Mouse (Mus musculus): Measurements from ENCODE around the gene Rab6b. TPM values are rescaled to one million over a fixed set of nuclear protein-coding genes. Genes with fewer than 3 reads are reported as not detected.

Gene Rab6b
- polyA plus RNA-seq, 1 experiment from 2014 or later = 4.3 TPM

DNA sequence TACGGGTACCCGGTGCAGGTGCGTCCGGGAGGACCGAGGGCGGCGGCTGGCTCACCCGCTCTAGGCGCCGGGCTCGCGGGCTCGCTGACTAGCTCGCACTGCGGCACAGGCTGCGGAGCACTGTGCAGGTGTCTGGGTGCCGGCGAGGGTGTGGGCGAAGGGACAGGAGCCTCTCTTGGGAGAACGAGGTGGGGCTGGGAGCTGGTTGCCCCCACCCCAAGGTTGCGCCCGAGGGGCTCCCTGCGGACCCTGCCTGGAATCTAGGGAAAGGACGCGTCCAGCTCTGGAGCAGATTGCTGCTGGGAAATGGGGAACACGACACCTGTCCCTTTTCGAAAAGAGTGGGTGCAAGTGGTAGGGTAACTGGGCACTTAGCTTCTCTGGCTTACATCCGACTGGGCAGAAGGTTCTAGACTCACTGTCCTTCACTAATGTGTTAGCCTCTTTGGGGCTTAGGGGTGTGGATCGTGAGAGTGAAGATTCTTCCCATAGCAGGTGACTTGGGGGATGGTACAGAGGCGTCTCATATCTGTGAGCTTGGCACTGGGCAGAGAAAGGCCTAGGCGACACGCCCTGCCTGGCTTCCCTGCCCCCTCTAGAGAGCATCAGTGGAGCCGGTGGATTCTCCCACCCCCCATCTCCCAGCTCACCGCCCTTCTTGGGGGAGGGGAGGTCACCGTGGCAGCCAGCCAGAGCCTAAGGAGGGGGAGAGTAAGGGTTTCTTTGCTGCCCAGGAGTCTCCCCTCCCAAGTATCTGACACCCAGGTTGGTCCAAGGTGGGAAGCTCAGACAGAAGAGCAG, 1.1 kb downstream of the Rab6b start:
- peak overlapping the region; percentile 50; the same call in 1 of the 2 replicates for H3K9ac ChIP-seq (ENCODE audit: low read depth, low read length)
- H3K36me3 ChIP-seq (ENCODE audit: control insufficient read depth, insufficient read depth) = no peaks in the 10 kb centered on the region
- H3K4me1 ChIP-seq (replicated peaks; ENCODE audit: control insufficient read depth, insufficient read depth, low read length) = 0 out of 2 replicates have a peak, but pooled peaks cover 3% of the 10 kb centered on the region
- TF ChIP-seq CTCF (IDR thresholded peaks at IDR 0.05; ENCODE audit: low read depth) = no peak
- no peaks in the 10 kb centered on the region for H3K9me3 ChIP-seq (ENCODE audit: control insufficient read depth)
- ATAC-seq = peak; percentile 23
- H3K27me3 ChIP-seq (replicated peaks; ENCODE audit: control insufficient read depth, insufficient read depth, low read length) = peaks cover 33% of the 10 kb centered on the region
- peak overlapping the region; percentile 57 for H3K4me3 ChIP-seq (ENCODE audit: low read depth, low read length)
- no peak overlapping the region for H3K27ac ChIP-seq (ENCODE audit: low read depth, low read length)
- peak overlapping the region; percentile 95 for H3K4me2 ChIP-seq (replicated peaks; ENCODE audit: low read depth)
- WGBS = 2% methylated on average over 35 of the region's 35 CpGs

- no peak for TF ChIP-seq CTCF (IDR thresholded peaks at IDR 0.05; ENCODE audit: low read depth)
- Histone ChIP-seq H3K9ac (ENCODE audit: low read depth, low read length) (no peak overlapping the region), H3K4me1 (replicated peaks; ENCODE audit: control insufficient read depth, insufficient read depth, low read length) (0 out of 2 replicates have a peak, but pooled peaks cover 3% of the 10 kb centered on the region), H3K27me3 (replicated peaks; ENCODE audit: control insufficient read depth, insufficient read depth, low read length) (peaks cover 33% of the 10 kb centered on the region), H3K36me3 (ENCODE audit: control insufficient read depth, insufficient read depth) (no peaks in the 10 kb centered on the region), H3K4me2 (replicated peaks; ENCODE audit: low read depth) (no peak overlapping the region), H3K9me3 (ENCODE audit: control insufficient read depth) (no peaks in the 10 kb centered on the region), H3K4me3 (ENCODE audit: low read depth, low read length) (no peak overlapping the region), H3K27ac (ENCODE audit: low read depth, low read length) (no peak overlapping the region)
- 52% methylated on average over 11 of the region's 11 CpGs for WGBS
- ATAC-seq = no peak
Observed at GRCm38 (mm10) chr9:103113351-103113750, 1.8 kb downstream of the Rab6b start.

DNA sequence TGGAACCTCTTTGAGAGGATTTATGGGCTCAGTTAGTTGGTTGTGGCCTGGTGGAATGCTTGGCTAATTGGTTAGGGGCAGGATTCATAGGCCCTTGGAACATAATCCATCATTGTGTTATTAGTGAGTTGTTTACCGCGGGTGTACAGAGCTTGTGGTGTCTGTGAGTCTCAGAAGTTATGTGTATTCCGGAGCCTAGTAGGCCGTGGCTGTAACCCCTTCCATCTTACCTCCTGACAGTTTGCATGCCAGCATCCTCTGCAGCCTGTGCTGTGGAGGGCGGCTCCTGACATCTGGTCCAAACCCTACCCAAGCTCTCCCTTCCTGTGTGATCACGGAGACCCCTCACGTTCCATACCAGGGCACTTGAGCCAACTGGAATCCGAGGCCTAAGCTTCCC, 2.7 kb downstream of the Rab6b start:
- H3K36me3 ChIP-seq (ENCODE audit: control insufficient read depth, insufficient read depth) = no peaks in the 10 kb centered on the region
- ATAC-seq = no peak
- no peak overlapping the region for H3K4me3 ChIP-seq (ENCODE audit: low read depth, low read length)
- 82% methylated on average over 8 of the region's 8 CpGs for WGBS
- no peak overlapping the region for H3K4me2 ChIP-seq (replicated peaks; ENCODE audit: low read depth)
- peaks cover 33% of the 10 kb centered on the region for H3K27me3 ChIP-seq (replicated peaks; ENCODE audit: control insufficient read depth, insufficient read depth, low read length)
- H3K27ac ChIP-seq (ENCODE audit: low read depth, low read length) = no peak overlapping the region
- no peak for TF ChIP-seq CTCF (IDR thresholded peaks at IDR 0.05; ENCODE audit: low read depth)
- H3K9ac ChIP-seq (ENCODE audit: low read depth, low read length) = no peak overlapping the region
- no peaks in the 10 kb centered on the region for H3K9me3 ChIP-seq (ENCODE audit: control insufficient read depth)
- H3K4me1 ChIP-seq (replicated peaks; ENCODE audit: control insufficient read depth, insufficient read depth, low read length) = 0 out of 2 replicates have a peak, but pooled peaks cover 3% of the 10 kb centered on the region

DNA sequence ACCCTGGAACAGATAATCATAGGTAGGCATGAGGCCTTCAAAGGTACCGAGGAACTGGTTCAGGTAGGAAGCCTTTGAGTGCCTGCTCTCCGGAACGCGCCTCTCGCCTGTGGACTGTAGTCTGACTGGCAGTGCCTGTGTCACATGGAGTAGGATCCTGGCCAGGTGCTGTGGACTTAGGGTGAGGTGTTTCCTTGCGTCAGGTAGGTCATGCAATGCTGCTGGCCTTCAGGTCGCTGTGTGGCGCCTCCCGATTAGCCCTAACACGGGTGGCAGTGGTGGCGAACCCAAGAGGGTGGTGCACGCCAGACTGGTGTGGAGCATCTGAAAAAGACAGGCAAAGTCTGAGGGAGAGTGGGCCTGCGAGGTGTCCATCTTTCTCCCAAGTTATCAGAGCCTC, 3.3 kb downstream of the Rab6b start:
- Histone ChIP-seq H3K9ac (ENCODE audit: low read depth, low read length) (no peak overlapping the region), H3K4me3 (ENCODE audit: low read depth, low read length) (no peak overlapping the region), H3K4me1 (replicated peaks; ENCODE audit: control insufficient read depth, insufficient read depth, low read length) (0 out of 2 replicates have a peak, but pooled peaks cover 3% of the 10 kb centered on the region), H3K9me3 (ENCODE audit: control insufficient read depth) (no peaks in the 10 kb centered on the region), H3K36me3 (ENCODE audit: control insufficient read depth, insufficient read depth) (no peaks in the 10 kb centered on the region), H3K4me2 (replicated peaks; ENCODE audit: low read depth) (no peak overlapping the region), H3K27ac (ENCODE audit: low read depth, low read length) (no peak overlapping the region), H3K27me3 (replicated peaks; ENCODE audit: control insufficient read depth, insufficient read depth, low read length) (peaks cover 33% of the 10 kb centered on the region)
- no peak for TF ChIP-seq CTCF (IDR thresholded peaks at IDR 0.05; ENCODE audit: low read depth)
- WGBS = 89% methylated on average over 13 of the region's 13 CpGs
- no peak for ATAC-seq

DNA sequence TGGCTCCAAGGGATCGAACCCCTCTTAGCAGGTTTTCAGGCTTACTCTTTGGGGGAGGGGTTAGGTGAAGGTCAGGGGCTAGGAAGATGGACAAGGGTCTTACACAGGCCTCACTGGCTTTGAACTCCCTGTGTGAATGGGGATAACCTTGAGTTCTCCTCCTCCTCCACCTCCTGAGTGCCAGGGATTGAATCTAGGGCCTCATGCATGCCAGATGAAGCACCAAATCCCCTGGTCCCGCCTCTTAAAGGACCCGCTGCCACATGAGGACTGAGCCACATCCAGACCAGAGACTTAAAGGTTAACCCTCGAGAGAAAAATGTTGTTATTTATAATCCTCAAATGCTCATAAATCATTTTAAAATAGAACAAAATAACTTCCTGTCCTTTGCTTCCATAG, 5.4 kb downstream of the Rab6b start:
- Histone ChIP-seq H3K27ac (ENCODE audit: low read depth, low read length) (no peak overlapping the region), H3K27me3 (replicated peaks; ENCODE audit: control insufficient read depth, insufficient read depth, low read length) (peaks cover 21% of the 10 kb centered on the region), H3K36me3 (ENCODE audit: control insufficient read depth, insufficient read depth) (no peaks in the 10 kb centered on the region), H3K9me3 (ENCODE audit: control insufficient read depth) (no peaks in the 10 kb centered on the region), H3K4me3 (ENCODE audit: low read depth, low read length) (no peak overlapping the region), H3K4me1 (replicated peaks; ENCODE audit: control insufficient read depth, insufficient read depth, low read length) (0 out of 2 replicates have a peak, but pooled peaks cover 3% of the 10 kb centered on the region), H3K4me2 (replicated peaks; ENCODE audit: low read depth) (no peak overlapping the region), H3K9ac (ENCODE audit: low read depth, low read length) (no peak overlapping the region)
- no peak for ATAC-seq
- no peak for TF ChIP-seq CTCF (IDR thresholded peaks at IDR 0.05; ENCODE audit: low read depth)
- WGBS = 83% methylated on average over 4 of the region's 4 CpGs

DNA sequence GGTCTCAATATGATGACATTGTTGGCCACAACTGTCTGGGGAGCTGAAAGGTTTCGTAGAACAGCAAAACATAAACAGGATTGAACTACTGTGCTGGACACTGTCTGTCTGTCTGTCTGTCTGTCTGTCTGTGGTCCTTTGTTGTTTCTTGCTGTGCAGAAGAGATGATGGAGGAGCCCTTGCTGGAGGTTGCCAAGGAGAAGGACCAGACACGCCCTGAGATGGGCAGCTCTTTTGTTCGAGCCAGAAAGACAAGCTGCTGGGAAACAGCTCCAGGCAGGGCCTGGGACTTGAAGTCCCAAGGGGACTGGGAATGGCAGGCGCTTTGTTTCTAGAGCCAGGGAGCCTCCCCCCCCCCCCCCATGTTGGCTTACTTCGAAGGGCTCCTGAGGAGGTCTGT, 5.9 kb downstream of the Rab6b start:
- Histone ChIP-seq H3K27ac (ENCODE audit: low read depth, low read length) (no peak overlapping the region), H3K4me3 (ENCODE audit: low read depth, low read length) (no peak overlapping the region), H3K27me3 (replicated peaks; ENCODE audit: control insufficient read depth, insufficient read depth, low read length) (peaks cover 16% of the 10 kb centered on the region), H3K9me3 (ENCODE audit: control insufficient read depth) (no peaks in the 10 kb centered on the region), H3K4me2 (replicated peaks; ENCODE audit: low read depth) (no peak overlapping the region), H3K9ac (ENCODE audit: low read depth, low read length) (no peak overlapping the region), H3K4me1 (replicated peaks; ENCODE audit: control insufficient read depth, insufficient read depth, low read length) (no peaks in the 10 kb centered on the region), H3K36me3 (ENCODE audit: control insufficient read depth, insufficient read depth) (no peaks in the 10 kb centered on the region)
- 66% methylated on average over 5 of the region's 5 CpGs for WGBS
- ATAC-seq = no peak
- TF ChIP-seq CTCF (IDR thresholded peaks at IDR 0.05; ENCODE audit: low read depth) = no peak

All from intestine, postnatal 0 days (tissue).